Comparison of ENCODE assay signal across 9 mouse cellular contexts in the genomic region with DNA sequence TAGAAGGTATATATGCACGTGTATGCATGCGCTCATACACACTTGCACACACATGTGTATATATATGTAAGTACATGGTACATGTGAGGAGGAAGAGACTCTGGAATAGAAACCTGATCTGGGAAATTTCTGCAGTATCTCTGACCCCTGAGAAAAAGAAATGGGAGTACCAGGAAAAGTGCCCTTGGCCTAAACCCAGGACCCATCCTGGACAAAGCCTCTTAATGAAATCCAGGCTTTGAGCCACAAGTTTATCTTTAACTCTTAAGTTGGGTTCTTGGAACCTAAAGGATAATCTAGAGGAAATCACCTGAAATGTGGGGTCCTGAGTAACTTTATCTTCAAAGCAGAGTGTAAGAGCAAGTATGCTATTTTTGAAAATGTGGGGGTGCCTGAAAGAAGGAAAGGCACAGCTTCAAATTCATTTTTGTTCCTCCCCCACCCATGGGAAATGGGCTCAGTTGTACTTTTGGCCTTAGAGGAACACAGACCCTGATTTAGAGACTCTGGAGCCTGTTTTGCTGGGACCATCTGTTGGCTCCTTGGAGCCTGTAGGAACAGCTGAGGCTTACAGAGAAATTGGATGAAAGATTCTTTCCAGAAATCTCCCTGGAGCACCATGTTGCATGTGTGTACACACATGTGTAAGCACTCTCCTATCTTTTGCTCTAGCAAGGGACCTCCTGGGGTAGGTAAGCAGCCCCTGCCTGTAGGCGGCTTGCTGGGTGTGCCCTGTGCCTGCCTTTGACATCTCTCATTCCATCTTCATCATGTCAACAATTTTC. TPM values are rescaled to one million over a fixed set of nuclear protein-coding genes. Genes with fewer than 3 reads are reported as not detected.
DNase-seq lines count a peak whose midpoint lies in the region; ATAC-seq and TF ChIP-seq lines count a peak whose summit lies in the region.
"Had no signal": no experiment of that assay in that cellular context is flagged by ENCODE, and none has a peak within 500 bp of the region (broad histone marks: within the 10 kb centered on the region; RNA-seq: fewer than 3 reads in every experiment).

No protein-coding gene starts in this region.

- intact Hi-C loops in heart, adult 2 months (cut with DNase I): no loop called here

- TF ChIP-seq EP300 in heart, adult 2 months (IDR thresholded peaks at IDR 0.05; ENCODE audit: insufficient read depth, low read depth, low read length): no peak

- ATAC-seq in limb, embryonic 15.5 days (ENCODE audit: insufficient number of reproducible peaks, low FRiP score, low TSS enrichment, low read depth): 0 out of 2 replicates have a peak, but pooled peaks have one; percentile 35

- H3K4me3 ChIP-seq in heart, adult 2 months: no peak overlapping the region
- H3K4me3 ChIP-seq in heart, embryonic 10.5 days: no peak overlapping the region
- H3K4me3 ChIP-seq in embryonic facial prominence, embryonic 10.5 days: no peak overlapping the region
- no peak overlapping the region for H3K4me3 ChIP-seq in limb, embryonic 15.5 days
- H3K4me3 ChIP-seq: embryonic facial prominence, embryonic 12.5 days had no signal

- H3K4me2 ChIP-seq in limb, embryonic 15.5 days: no peak overlapping the region
- H3K4me2 ChIP-seq: embryonic facial prominence, embryonic 12.5 days had no signal

- no peak for DNase-seq in heart, adult 2 months
- no peak for DNase-seq in heart, embryonic 10.5 days (ENCODE audit: low spot score)
- peak; percentile 67 for DNase-seq in brain, adult 2 months (ENCODE audit: low read depth, low spot score)
- no peak for DNase-seq in embryonic facial prominence, embryonic 10.5 days (ENCODE audit: low spot score)
- no peak for DNase-seq in left cerebral cortex, adult 11 months (ENCODE audit: low spot score)
- DNase-seq in right cerebral cortex, postnatal 25 days: no peak
- no peak for DNase-seq in adrenal gland, adult (ENCODE audit: inconsistent age in 2 of 2, low spot score in 1 of 2)

- 83% methylated on average over 3 of the region's 3 CpGs for WGBS in heart, adult 2 months
- WGBS in heart, embryonic 10.5 days: 77% methylated on average over 3 of the region's 3 CpGs
- 80% methylated on average over 3 of the region's 3 CpGs for WGBS in embryonic facial prominence, embryonic 10.5 days
- WGBS in limb, embryonic 15.5 days: 71% methylated on average over 3 of the region's 3 CpGs

- H3K9me3 ChIP-seq in heart, embryonic 10.5 days: no peaks in the 10 kb centered on the region
- H3K9me3 ChIP-seq in embryonic facial prominence, embryonic 10.5 days: no peaks in the 10 kb centered on the region
- H3K9me3 ChIP-seq in limb, embryonic 15.5 days: no peaks in the 10 kb centered on the region
- H3K9me3 ChIP-seq: embryonic facial prominence, embryonic 12.5 days had no signal

- no peak for TF ChIP-seq POLR2A in heart, adult 2 months (IDR thresholded peaks at IDR 0.05; ENCODE audit: insufficient read depth, low read depth, low read length)

- TF ChIP-seq CTCF in heart, adult 2 months (IDR thresholded peaks at IDR 0.05): no peak

- H3K36me3 ChIP-seq in heart, adult 2 months (ENCODE audit: control insufficient read depth, insufficient read depth, low read length): peaks cover 45% of the 10 kb centered on the region
- H3K36me3 ChIP-seq in heart, embryonic 10.5 days: 0 out of 2 replicates have a peak, but pooled peaks cover 2% of the 10 kb centered on the region
- H3K36me3 ChIP-seq in embryonic facial prominence, embryonic 10.5 days (replicated peaks): no peaks in the 10 kb centered on the region
- H3K36me3 ChIP-seq in limb, embryonic 15.5 days: no peaks in the 10 kb centered on the region
- H3K36me3 ChIP-seq: embryonic facial prominence, embryonic 12.5 days had no signal

- H3K27me3 ChIP-seq in heart, adult 2 months (ENCODE audit: control insufficient read depth, insufficient read depth, low read length): no peaks in the 10 kb centered on the region
- no peaks in the 10 kb centered on the region for H3K27me3 ChIP-seq in heart, embryonic 10.5 days (ENCODE audit: insufficient read depth, poor library complexity, severe bottlenecking)
- H3K27me3 ChIP-seq in embryonic facial prominence, embryonic 10.5 days (replicated peaks; ENCODE audit: low read depth, poor library complexity, severe bottlenecking): no peaks in the 10 kb centered on the region
- no peaks in the 10 kb centered on the region for H3K27me3 ChIP-seq in limb, embryonic 15.5 days
- H3K27me3 ChIP-seq: embryonic facial prominence, embryonic 12.5 days had no signal

- H3K79me2 ChIP-seq in heart, adult 2 months (replicated peaks; ENCODE audit: control insufficient read depth, insufficient read depth, low read length): peaks cover 3% of the 10 kb centered on the region

- peak overlapping the region; percentile 42 for H3K27ac ChIP-seq in heart, adult 2 months
- no peak overlapping the region for H3K27ac ChIP-seq in heart, embryonic 10.5 days
- 0 out of 2 replicates have a peak overlapping the region, but pooled peaks have one; percentile 8 for H3K27ac ChIP-seq in embryonic facial prominence, embryonic 10.5 days (replicated peaks)
- 0 out of 2 replicates have a peak overlapping the region, but pooled peaks have one; percentile 22 for H3K27ac ChIP-seq in limb, embryonic 15.5 days
- H3K27ac ChIP-seq: embryonic facial prominence, embryonic 12.5 days had no signal

- peaks cover 24% of the 10 kb centered on the region for H3K4me1 ChIP-seq in heart, adult 2 months (ENCODE audit: control insufficient read depth, insufficient read depth, low read length)
- peaks cover 39% of the 10 kb centered on the region for H3K4me1 ChIP-seq in heart, embryonic 10.5 days
- H3K4me1 ChIP-seq in embryonic facial prominence, embryonic 10.5 days: peaks cover 54% of the 10 kb centered on the region
- H3K4me1 ChIP-seq in limb, embryonic 15.5 days: peaks cover 10% of the 10 kb centered on the region

- no peak overlapping the region; the same call in 1 of the 2 replicates for H3K9ac ChIP-seq in heart, adult 2 months (ENCODE audit: low read depth, low read length)
- H3K9ac ChIP-seq in limb, embryonic 15.5 days: no peak overlapping the region
- H3K9ac ChIP-seq: embryonic facial prominence, embryonic 12.5 days had no signal

RNA-seq across cellular contexts. Expression of gene Plxna2, which starts 57.3 kb away (rescaled TPM):
- 10 to 100 TPM; 22.6 to 30.6 TPM for total RNA-seq in heart, adult 2 months (2021)
- polyA plus RNA-seq in heart, adult 2 months (2012; rRNA removed): 9.8 and 16.7 TPM in 2 replicates
- 5.8 and 8.2 TPM in 2 replicates for polyA plus RNA-seq in heart, embryonic 10.5 days (2016; fragmentation: Nextera tagmentation; extraction: Ambion mirVana)
- polyA plus RNA-seq in embryonic facial prominence, embryonic 10.5 days (2016; fragmentation: Nextera tagmentation; extraction: Ambion mirVana): 12.9 and 15.3 TPM in 2 replicates
- 8.1 and 8.7 TPM in 2 replicates for polyA plus RNA-seq in limb, embryonic 15.5 days (2015; fragmentation: Nextera tagmentation; extraction: Ambion mirVana)
